Mouse (Mus musculus): Measurements from ENCODE around the gene Mmp14.

Gene Mmp14

GRCm38 (mm10) chr14:54464293-54465005 is 33.0 kb downstream of the Mmp14 start:
- CTCF ChIA-PET, result interaction anchor here (0.6 kb wide), 1 partner anchor 242 kb away, joined by 4 read pairs; no protein-coding TSS in a partner anchor

GRCm38 (mm10) chr14:54471467-54471866 is 40.1 kb downstream of the Mmp14 start:
- CTCF ChIA-PET, result no interaction called here

GRCm38 (mm10) chr14:54472671-54473070 is 41.3 kb downstream of the Mmp14 start:
- CTCF ChIA-PET, result no interaction called here

GRCm38 (mm10) chr14:54474744-54475143 is 43.3 kb downstream of the Mmp14 start:
- CTCF ChIA-PET, result no interaction called here

- CTCF ChIA-PET, result interaction anchor here (0.6 kb wide), 1 partner anchor 47 kb away, joined by 5 read pairs; no protein-coding TSS in a partner anchor
These were observed 44.8 kb downstream of the Mmp14 start, which contains the start of gene Rem2 for GRCm38 (mm10) chr14:54475941-54476844. Rem2 (plus strand) TSS chr14:54476100.

- CTCF ChIA-PET, result no interaction called here
These were observed 45.9 kb downstream of the Mmp14 start for GRCm38 (mm10) chr14:54477172-54477909.

GRCm38 (mm10) chr14:54479451-54479920 is 48.1 kb downstream of the Mmp14 start:
- CTCF ChIA-PET, result interaction anchor here (1.2 to 1.3 kb wide), 2 partner anchors 12 to 26 kb away, joined by 3 read pairs; no protein-coding TSS in a partner anchor

- CTCF ChIA-PET, result no interaction called here
These were observed 49.3 kb downstream of the Mmp14 start for GRCm38 (mm10) chr14:54480673-54481072.

- CTCF ChIA-PET, result no interaction called here
These were observed 50.0 kb downstream of the Mmp14 start for GRCm38 (mm10) chr14:54481402-54481801.

GRCm38 (mm10) chr14:54482498-54482897 is 51.1 kb downstream of the Mmp14 start:
- CTCF ChIA-PET, result no interaction called here

GRCm38 (mm10) chr14:54485899-54486298 is 54.5 kb downstream of the Mmp14 start:
- CTCF ChIA-PET, result interaction anchor here (0.6 kb wide), 1 partner anchor 53 kb away, joined by 3 read pairs; no protein-coding TSS in a partner anchor

GRCm38 (mm10) chr14:54487732-54488131 is 56.3 kb downstream of the Mmp14 start:
- CTCF ChIA-PET, result no interaction called here

GRCm38 (mm10) chr14:54488350-54488749 is 56.9 kb downstream of the Mmp14 start:
- CTCF ChIA-PET, result no interaction called here

GRCm38 (mm10) chr14:54492345-54493131 is 61.1 kb downstream of the Mmp14 start:
- CTCF ChIA-PET, result no interaction called here

GRCm38 (mm10) chr14:54493236-54493635 is 61.8 kb downstream of the Mmp14 start:
- CTCF ChIA-PET, result no interaction called here

GRCm38 (mm10) chr14:54494234-54494633 is 62.8 kb downstream of the Mmp14 start:
- CTCF ChIA-PET, result interaction anchor here (0.6 kb wide), 1 partner anchor 77 kb away, joined by 4 read pairs; no protein-coding TSS in a partner anchor

All from spleen, embryonic (tissue).